Mouse (Mus musculus) lung, adult 2 months (tissue): Measurements from ENCODE around the gene Cadm1.

Source experiments
- CTCF ChIP-seq: fragments of 200-500 bp; IDR thresholded peaks from 2 replicates; pipeline ENCODE4 v1.5.1; 2011; ENCODE audit warnings: mild to moderate bottlenecking, low read length, control low read depth; ENCODE audit not compliant: insufficient read depth
- POLR2A ChIP-seq: fragments of 200-500 bp; IDR thresholded peaks from 2 replicates; pipeline ENCODE4 v1.6.1; 2011; ENCODE audit warnings: low read depth, mild to moderate bottlenecking, control low read depth, low read length, borderline replicate concordance; ENCODE audit errors: extremely low read depth

DNA sequence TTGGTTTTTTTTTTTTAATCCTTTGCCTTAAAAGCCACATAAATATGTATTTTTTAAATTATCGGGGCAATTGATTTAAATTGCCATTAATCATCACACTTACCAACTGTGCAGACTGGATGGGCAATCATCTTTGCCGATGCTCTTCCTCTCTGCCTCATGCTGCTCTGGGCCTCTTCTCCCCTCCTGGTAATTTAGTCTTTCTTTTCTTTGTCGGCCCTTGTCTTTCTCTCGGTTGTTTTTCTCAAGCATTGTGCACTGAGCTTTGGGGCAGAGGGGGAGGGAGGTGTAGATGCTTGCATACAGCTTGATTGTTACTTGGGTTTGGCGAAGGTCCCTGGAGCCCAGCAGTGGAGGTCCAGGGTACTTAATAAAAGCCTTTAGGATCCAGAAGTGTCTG is 318.8 kb downstream of the Cadm1 start:
- TF ChIP-seq CTCF (no peak), POLR2A (no peak)
